Mouse (Mus musculus): ENCODE results near the gene Gdi1. TPM values are rescaled to one million over a fixed set of nuclear protein-coding genes. Genes with fewer than 3 reads are reported as not detected.

Gene Gdi1
- 45.7 and 49.2 TPM in 2 replicates for polyA plus RNA-seq (2015; fragmentation: Nextera tagmentation; extraction: Ambion mirVana)

DNA sequence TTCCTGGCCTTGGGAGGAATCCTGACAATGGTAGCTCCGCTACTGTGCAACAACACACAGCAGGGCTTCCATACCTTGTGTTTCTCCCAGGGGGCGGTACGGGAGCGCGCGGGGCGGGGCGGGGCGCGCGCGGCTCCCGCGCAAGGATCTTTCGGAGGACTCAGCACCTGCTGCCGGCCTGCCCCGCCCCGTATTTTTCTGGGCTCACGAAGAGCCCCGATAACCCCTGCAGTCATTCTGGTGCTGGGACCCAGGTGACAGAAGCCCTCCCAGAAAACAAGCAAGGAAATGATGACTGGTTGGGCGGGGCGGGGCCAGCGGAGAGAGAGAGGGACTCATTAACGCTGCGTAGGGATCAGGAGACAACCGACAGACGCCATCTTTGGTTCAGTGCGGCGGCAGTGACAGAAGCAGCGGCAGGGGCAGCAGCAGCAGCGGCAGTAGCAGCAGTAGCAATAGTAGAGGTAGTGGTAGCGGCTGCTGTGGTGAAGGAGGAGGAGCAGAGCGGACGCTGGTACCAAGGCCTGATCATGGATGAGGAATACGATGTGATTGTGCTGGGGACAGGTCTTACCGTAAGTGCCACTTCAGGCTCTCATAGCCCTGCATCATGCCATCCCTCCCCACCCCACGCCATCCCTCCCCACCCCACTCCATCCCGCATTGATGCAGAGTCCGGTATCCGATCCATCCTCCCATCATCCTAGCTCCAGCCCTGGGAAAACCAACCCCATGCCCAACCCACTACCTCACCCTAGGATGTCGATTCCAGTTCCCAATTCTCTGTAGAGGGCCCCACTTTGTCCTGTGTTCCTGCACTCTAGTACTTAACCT, at the start of gene Gdi1:
Gdi1 (plus strand) TSS at position 132 of the 834 bp plus-strand sequence.
- H3K4me3 ChIP-seq (replicated peaks), result peak within 1 kb of the TSS; percentile 70
- peaks cover 77% of the 10 kb centered on the region for H3K36me3 ChIP-seq
- no peaks in the 10 kb centered on the region for H3K9me3 ChIP-seq (replicated peaks)
- ATAC-seq (ENCODE audit: low read depth) (peak; percentile 84), DNase-seq (peak; percentile 67)
- peaks cover 13% of the 10 kb centered on the region for H3K4me1 ChIP-seq (replicated peaks)
- H3K27me3 ChIP-seq, result no peaks in the 10 kb centered on the region
- H3K9ac ChIP-seq, result peak within 1 kb of the TSS; percentile 77
- H3K4me2 ChIP-seq, result peak within 1 kb of the TSS; percentile 76
- H3K27ac ChIP-seq, result peak within 1 kb of the TSS; percentile 89
- 8% methylated on average over 41 of the region's 41 CpGs for WGBS (ENCODE audit: insufficient replicate concordance)

DNA sequence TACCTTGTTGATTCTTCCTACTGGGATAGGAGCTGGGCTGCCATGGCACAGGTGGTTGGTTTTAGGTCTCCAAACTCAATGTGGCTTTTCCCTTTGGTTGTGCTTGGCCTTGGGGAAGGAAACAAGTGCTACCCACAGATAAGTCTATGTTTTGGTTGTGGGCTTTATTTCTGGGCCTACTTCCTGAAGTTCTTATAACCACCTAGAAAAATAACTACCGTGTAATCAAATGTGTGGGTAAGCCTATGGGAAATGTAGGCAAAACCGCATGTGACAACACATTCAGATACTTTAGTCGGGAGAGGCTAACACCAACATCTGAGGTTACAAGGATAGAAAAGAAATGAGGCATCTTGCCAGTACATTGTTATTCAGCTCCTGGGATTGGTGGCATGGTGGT, 47.1 kb upstream of the Gdi1 start:
- no peak for ATAC-seq (ENCODE audit: low read depth)
- peaks cover 22% of the 10 kb centered on the region for H3K36me3 ChIP-seq
- no peak overlapping the region for H3K9ac ChIP-seq
- H3K27me3 ChIP-seq, result no peaks in the 10 kb centered on the region
- 57% methylated on average over 3 of the region's 3 CpGs for WGBS (ENCODE audit: insufficient replicate concordance)
- peaks cover 8% of the 10 kb centered on the region for H3K4me1 ChIP-seq (replicated peaks)
- no peak overlapping the region for H3K27ac ChIP-seq
- H3K4me3 ChIP-seq (replicated peaks), result no peak overlapping the region
- no peaks in the 10 kb centered on the region for H3K9me3 ChIP-seq (replicated peaks)
- no peak overlapping the region for H3K4me2 ChIP-seq
- no peak for DNase-seq

DNA sequence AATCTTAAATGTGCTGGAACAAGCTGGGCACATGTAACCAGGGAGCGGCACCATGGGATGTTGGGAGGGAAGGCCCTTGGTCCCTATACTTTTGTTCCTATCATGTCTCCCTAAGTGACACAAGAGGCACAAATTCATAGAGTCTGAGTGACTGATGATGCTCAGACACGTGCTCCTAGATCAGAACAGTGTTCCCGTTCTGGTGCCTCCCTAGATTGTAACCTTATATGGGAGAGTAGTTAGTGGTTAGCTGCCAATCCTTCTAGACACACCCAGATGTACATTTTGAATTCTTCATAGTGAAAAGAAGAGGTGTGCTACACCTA, 35.1 kb upstream of the Gdi1 start:
- Histone ChIP-seq H3K4me3 (replicated peaks) (peak overlapping the region; percentile 70), H3K4me1 (replicated peaks) (peaks cover 17% of the 10 kb centered on the region), H3K27ac (peak overlapping the region; percentile 86), H3K4me2 (peak overlapping the region; percentile 71), H3K9me3 (replicated peaks) (no peaks in the 10 kb centered on the region), H3K36me3 (peaks cover 16% of the 10 kb centered on the region), H3K27me3 (no peaks in the 10 kb centered on the region), H3K9ac (peak overlapping the region; percentile 69)
- DNase-seq (no peak), ATAC-seq (ENCODE audit: low read depth) (peak; percentile 8)
- WGBS (ENCODE audit: insufficient replicate concordance), result 24% methylated on average over 3 of the region's 3 CpGs

GRCm38 (mm10) chrX:74270062-74270901, 34.5 kb upstream of the Gdi1 start, which contains the start of gene Rpl10:
Gene Rpl10 (plus strand): TSS chrX:74270812.
- 13% methylated on average over 42 of the region's 42 CpGs for WGBS (ENCODE audit: insufficient replicate concordance)
- DNase-seq, result peak; percentile 90

GRCm38 (mm10) chrX:74270902-74271551, 33.8 kb upstream of the Gdi1 start:
- Histone ChIP-seq H3K4me3 (replicated peaks) (peak overlapping the region; percentile 70), H3K36me3 (peaks cover 16% of the 10 kb centered on the region), H3K9ac (peak overlapping the region; percentile 81), H3K27ac (peak overlapping the region; percentile 84), H3K4me1 (replicated peaks) (peaks cover 17% of the 10 kb centered on the region), H3K9me3 (replicated peaks) (no peaks in the 10 kb centered on the region), H3K27me3 (no peaks in the 10 kb centered on the region), H3K4me2 (peak overlapping the region; percentile 67)
- 11% methylated on average over 27 of the region's 27 CpGs for WGBS (ENCODE audit: insufficient replicate concordance)
- no peak for ATAC-seq (ENCODE audit: low read depth)
- DNase-seq, result no peak

More at GRCm38 (mm10) chrX:74270062-74270901, 34.5 kb upstream of the Gdi1 start, which contains the start of gene Rpl10:
- ATAC-seq (ENCODE audit: low read depth), result peak; percentile 92
- Histone ChIP-seq H3K27ac (peak within 1 kb of the TSS; percentile 86), H3K27me3 (no peaks in the 10 kb centered on the region), H3K4me3 (replicated peaks) (peak within 1 kb of the TSS; percentile 70), H3K4me2 (peak within 1 kb of the TSS; percentile 71), H3K4me1 (replicated peaks) (peaks cover 17% of the 10 kb centered on the region), H3K36me3 (peaks cover 16% of the 10 kb centered on the region), H3K9me3 (replicated peaks) (no peaks in the 10 kb centered on the region), H3K9ac (peak within 1 kb of the TSS; percentile 81)

DNA sequence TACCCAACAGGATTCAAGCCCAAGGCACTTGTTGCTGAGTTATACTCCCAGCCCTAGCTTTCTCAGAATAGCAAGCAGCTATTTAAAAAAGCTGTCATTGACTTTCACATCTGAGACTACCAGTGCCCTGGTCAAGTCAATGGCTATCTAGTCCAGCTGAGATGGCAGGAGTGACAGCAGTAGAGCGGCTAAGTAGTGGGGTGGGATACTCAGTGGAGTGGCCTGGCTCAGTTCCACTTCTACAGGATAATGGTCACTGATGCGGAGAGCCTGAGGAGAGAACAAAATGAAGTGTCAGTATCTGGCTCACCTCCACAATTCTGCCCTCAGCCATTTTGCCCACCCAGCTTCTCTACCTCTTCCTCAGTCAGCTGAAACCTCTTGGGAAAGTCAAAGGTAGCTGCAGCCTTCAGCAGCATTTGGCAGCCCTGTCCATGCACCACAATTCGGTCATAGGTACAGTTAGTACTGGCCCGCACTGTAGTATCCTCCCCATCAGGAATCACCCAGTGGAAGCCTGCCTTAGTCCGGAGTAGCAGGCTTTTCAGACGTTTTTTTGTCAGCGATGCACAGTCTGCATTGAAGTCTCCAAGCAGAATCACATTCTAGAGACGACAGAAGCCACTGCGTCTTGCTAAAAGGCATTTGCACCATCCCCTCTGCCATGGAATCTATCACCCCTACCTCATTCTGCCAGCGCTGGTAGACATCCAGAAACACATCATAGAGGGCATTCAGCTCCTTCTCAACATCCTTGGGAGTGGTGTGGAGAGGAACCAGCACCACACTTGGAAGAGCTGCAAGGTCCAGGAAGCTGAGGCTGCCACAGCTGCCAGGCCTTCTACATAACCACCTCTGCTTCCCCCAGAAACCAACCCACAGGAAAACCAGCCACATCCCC, 31.1 kb upstream of the Gdi1 start:
- no peaks in the 10 kb centered on the region for H3K27me3 ChIP-seq
- H3K36me3 ChIP-seq, result peaks cover 25% of the 10 kb centered on the region
- ATAC-seq (ENCODE audit: low read depth) (no peak), DNase-seq (no peak)
- 19% methylated on average over 10 of the region's 10 CpGs for WGBS (ENCODE audit: insufficient replicate concordance)
- H3K4me2 ChIP-seq, result 0 out of 2 replicates have a peak overlapping the region, but pooled peaks have one; percentile 4
- H3K9ac ChIP-seq, result peak overlapping the region; percentile 36; the same call in 1 of the 2 replicates
- peak overlapping the region; percentile 58 for H3K27ac ChIP-seq
- no peaks in the 10 kb centered on the region for H3K9me3 ChIP-seq (replicated peaks)
- H3K4me1 ChIP-seq (replicated peaks), result peaks cover 22% of the 10 kb centered on the region
- H3K4me3 ChIP-seq (replicated peaks), result no peak overlapping the region

- Histone ChIP-seq H3K4me2 (no peak overlapping the region), H3K4me1 (replicated peaks) (peaks cover 18% of the 10 kb centered on the region), H3K36me3 (peaks cover 15% of the 10 kb centered on the region), H3K27me3 (no peaks in the 10 kb centered on the region), H3K4me3 (replicated peaks) (no peak overlapping the region), H3K27ac (no peak overlapping the region), H3K9me3 (replicated peaks) (no peaks in the 10 kb centered on the region), H3K9ac (no peak overlapping the region)
- ATAC-seq (ENCODE audit: low read depth) (no peak), DNase-seq (no peak)
- 56% methylated on average over 8 of the region's 8 CpGs for WGBS (ENCODE audit: insufficient replicate concordance)
These were observed 26.9 kb upstream of the Gdi1 start for GRCm38 (mm10) chrX:74277916-74278315.

- 16% methylated on average over 14 of the region's 14 CpGs for WGBS (ENCODE audit: insufficient replicate concordance)
- H3K4me1 ChIP-seq (replicated peaks), result peaks cover 25% of the 10 kb centered on the region
- ATAC-seq (ENCODE audit: low read depth), result no peak
These were observed 23.6 kb upstream of the Gdi1 start for GRCm38 (mm10) chrX:74281041-74281731.

DNA sequence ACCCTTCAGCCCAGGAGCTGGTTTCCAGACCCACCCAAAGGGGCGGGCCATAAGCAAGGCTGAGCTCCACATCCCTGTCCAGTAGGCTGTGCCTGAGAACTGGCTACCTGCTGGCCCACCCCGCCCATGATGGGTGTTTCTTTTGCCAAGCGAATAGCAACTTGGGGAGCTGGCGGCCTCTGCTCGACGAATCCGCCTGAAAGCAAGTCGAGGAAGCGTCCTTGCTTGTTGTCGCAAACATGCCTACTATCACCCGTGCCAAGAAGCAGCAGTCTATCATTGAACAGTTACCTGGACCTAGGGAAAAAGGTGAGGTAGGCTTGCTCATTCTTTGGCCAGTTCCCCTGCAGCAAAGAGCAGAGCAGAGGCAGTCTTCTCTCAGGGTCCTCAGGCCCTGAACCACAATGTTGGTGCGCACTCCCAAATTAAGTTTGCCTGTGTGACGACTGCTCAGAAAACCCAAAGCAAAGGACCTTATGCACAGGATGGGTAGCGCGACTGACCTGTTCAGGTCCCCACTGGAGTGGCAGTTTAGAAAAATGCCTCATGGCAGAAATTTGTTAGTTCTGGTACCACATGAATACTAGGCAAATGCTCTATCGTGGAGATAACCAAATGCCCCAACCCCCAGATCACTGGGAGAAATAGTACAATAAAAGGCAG, 22.9 kb upstream of the Gdi1 start, which contains the start of the genes Taz and Dnase1l1:
Taz (plus strand) TSS at position 181 of the 663 bp plus-strand sequence.
Dnase1l1 (minus strand) TSS at position 606 of the 663 bp plus-strand sequence.
- Histone ChIP-seq H3K4me3 (replicated peaks) (peak within 1 kb of the TSS; percentile 70), H3K4me1 (replicated peaks) (peaks cover 25% of the 10 kb centered on the region), H3K27me3 (no peaks in the 10 kb centered on the region), H3K27ac (peak within 1 kb of the TSS; percentile 97), H3K9me3 (replicated peaks) (no peaks in the 10 kb centered on the region), H3K36me3 (0 out of 2 replicates have a peak, but pooled peaks cover 2% of the 10 kb centered on the region), H3K9ac (peak within 1 kb of the TSS; percentile 82), H3K4me2 (peak within 1 kb of the TSS; percentile 88)
- DNase-seq, result peak; percentile 88
- peak; percentile 98 for ATAC-seq (ENCODE audit: low read depth)
- WGBS (ENCODE audit: insufficient replicate concordance), result 22% methylated on average over 16 of the region's 16 CpGs

More at GRCm38 (mm10) chrX:74281041-74281731, 23.6 kb upstream of the Gdi1 start:
- peak overlapping the region; percentile 97 for H3K27ac ChIP-seq
- no peaks in the 10 kb centered on the region for H3K9me3 ChIP-seq (replicated peaks)
- 0 out of 2 replicates have a peak, but pooled peaks cover 8% of the 10 kb centered on the region for H3K36me3 ChIP-seq
- peak overlapping the region; percentile 88 for H3K4me2 ChIP-seq
- H3K4me3 ChIP-seq (replicated peaks), result peak overlapping the region; percentile 70
- H3K9ac ChIP-seq, result peak overlapping the region; percentile 78
- H3K27me3 ChIP-seq, result no peaks in the 10 kb centered on the region
- no peak for DNase-seq
